Comparison of ENCODE assay signal across 29 mouse cellular contexts in genomic region chr14:17727878-17728277, GRCm38 (mm10).
"Had no signal": no experiment of that assay in that cellular context is flagged by ENCODE, and none has a peak within 500 bp of the region (broad histone marks: within the 10 kb centered on the region; RNA-seq: fewer than 3 reads in every experiment).

No protein-coding gene starts in this region.

- DNase-seq: cerebellum, adult 18-20 months; cerebellum, adult 2 months; cerebellum, adult 8-10 months; cerebellum, adult 9-10 months; cerebellum, adult 9-11 months; cerebellum, postnatal 10 days; cerebellum, postnatal 14 days; cerebellum, postnatal 25 days; cerebellum, postnatal 36 days; embryo, embryonic 11 days; forebrain, postnatal 0 days; gastrocnemius, adult 2 months; gastrocnemius, postnatal 10 days; gastrocnemius, postnatal 14 days; gastrocnemius, postnatal 25 days; gastrocnemius, postnatal 36 days; heart, adult 18-20 months; heart, adult 2 months had no signal

- H3K36me3 ChIP-seq: embryonic facial prominence, embryonic 10.5 days; embryonic facial prominence, embryonic 12.5 days; embryonic facial prominence, embryonic 13.5 days; embryonic facial prominence, embryonic 15.5 days; forebrain, embryonic 10.5 days; forebrain, embryonic 12.5 days; forebrain, embryonic 15.5 days had no signal

- H3K27me3 ChIP-seq: embryonic facial prominence, embryonic 12.5 days; embryonic facial prominence, embryonic 13.5 days; embryonic facial prominence, embryonic 15.5 days; forebrain, embryonic 12.5 days; forebrain, embryonic 13.5 days; forebrain, embryonic 15.5 days had no signal

- H3K9ac ChIP-seq: embryonic facial prominence, embryonic 12.5 days; embryonic facial prominence, embryonic 13.5 days; embryonic facial prominence, embryonic 15.5 days; forebrain, embryonic 12.5 days; forebrain, embryonic 13.5 days; forebrain, embryonic 15.5 days; forebrain, postnatal 0 days had no signal

- H3K4me3 ChIP-seq: embryonic facial prominence, embryonic 10.5 days; embryonic facial prominence, embryonic 12.5 days; embryonic facial prominence, embryonic 13.5 days; embryonic facial prominence, embryonic 15.5 days; erythroblast, embryonic 14.5 days; forebrain, embryonic 10.5 days; forebrain, embryonic 12.5 days; forebrain, embryonic 13.5 days; forebrain, embryonic 15.5 days; gastrocnemius, adult 2 months; heart, adult 2 months had no signal

- H3K9me3 ChIP-seq: embryonic facial prominence, embryonic 10.5 days; embryonic facial prominence, embryonic 12.5 days; embryonic facial prominence, embryonic 13.5 days; embryonic facial prominence, embryonic 15.5 days; forebrain, embryonic 10.5 days; forebrain, embryonic 12.5 days; forebrain, embryonic 13.5 days; forebrain, embryonic 15.5 days had no signal

- H3K4me2 ChIP-seq: embryonic facial prominence, embryonic 12.5 days; embryonic facial prominence, embryonic 13.5 days; embryonic facial prominence, embryonic 15.5 days; forebrain, embryonic 12.5 days; forebrain, embryonic 13.5 days; forebrain, embryonic 15.5 days had no signal

- ATAC-seq: forebrain, embryonic 13.5 days; forebrain, embryonic 14.5 days; forebrain, embryonic 15.5 days; forebrain, embryonic 16.5 days; forebrain, postnatal 0 days had no signal

- H3K4me1 ChIP-seq: embryonic facial prominence, embryonic 15.5 days had no signal

- H3K27ac ChIP-seq: embryonic facial prominence, embryonic 10.5 days; embryonic facial prominence, embryonic 12.5 days; embryonic facial prominence, embryonic 13.5 days; embryonic facial prominence, embryonic 15.5 days; forebrain, embryonic 10.5 days; forebrain, embryonic 12.5 days; forebrain, embryonic 13.5 days; forebrain, embryonic 15.5 days; gastrocnemius, adult 2 months; heart, adult 2 months had no signal
